Mouse (Mus musculus) cerebellum, adult 8-10 months (tissue): ENCODE data around the gene Lce1g.

ENCODE experiments used
- DNase-seq: peaks from one replicate; pipeline ENCODE4 v3.0.0; 2022

Gene Lce1g

GRCm38 (mm10) chr3:92752238-92752637 lies at the start of gene Lce1g:
Lce1g (minus strand) TSS chr3:92752338.
- DNase-seq = no peak

DNA sequence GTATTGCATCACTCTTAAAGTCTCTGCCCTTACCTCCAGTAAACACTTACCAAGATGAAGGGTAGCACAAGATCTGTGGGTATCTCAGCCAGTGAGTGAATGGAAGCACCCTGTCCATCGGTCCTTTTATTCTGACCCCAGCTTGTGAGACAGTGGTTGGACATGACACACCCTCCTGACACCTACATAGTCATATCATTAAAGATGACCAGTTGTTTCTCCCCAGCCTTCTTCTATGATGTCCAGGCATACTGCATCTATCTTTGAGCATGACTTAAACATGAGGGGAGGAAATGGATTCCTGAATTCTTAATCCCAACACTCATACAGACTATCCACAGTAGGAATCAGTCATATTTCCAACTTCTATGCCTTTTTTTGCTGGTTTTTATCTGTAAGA lies 38.3 kb upstream of the Lce1g start, which contains the start of gene Lce1j:
Gene Lce1j, minus strand, starts transcription at position 101 of the 400 bp plus-strand sequence.
- no peak for DNase-seq

DNA sequence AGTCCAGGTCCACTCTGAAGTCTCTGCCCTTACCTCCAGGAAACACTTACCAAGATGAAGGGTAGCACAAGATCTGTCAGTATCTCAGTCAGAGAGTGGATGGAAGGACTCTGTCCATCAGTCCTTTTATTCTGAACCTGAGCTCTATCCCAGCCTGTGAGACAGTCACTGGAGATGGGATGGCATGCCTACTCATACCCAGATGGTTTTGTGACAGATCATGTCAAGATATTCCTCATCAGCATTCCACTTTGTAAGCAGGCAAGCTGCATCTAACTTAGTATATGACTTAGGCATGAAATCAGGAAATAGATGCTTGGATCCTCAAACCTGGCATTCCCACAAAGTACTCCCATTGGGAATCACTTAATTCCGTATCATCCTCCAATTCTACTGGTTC lies 26.7 kb upstream of the Lce1g start, which contains the start of gene Lce1i:
Gene Lce1i, minus strand, starts transcription at position 101 of the 400 bp plus-strand sequence.
- DNase-seq = no peak

DNA sequence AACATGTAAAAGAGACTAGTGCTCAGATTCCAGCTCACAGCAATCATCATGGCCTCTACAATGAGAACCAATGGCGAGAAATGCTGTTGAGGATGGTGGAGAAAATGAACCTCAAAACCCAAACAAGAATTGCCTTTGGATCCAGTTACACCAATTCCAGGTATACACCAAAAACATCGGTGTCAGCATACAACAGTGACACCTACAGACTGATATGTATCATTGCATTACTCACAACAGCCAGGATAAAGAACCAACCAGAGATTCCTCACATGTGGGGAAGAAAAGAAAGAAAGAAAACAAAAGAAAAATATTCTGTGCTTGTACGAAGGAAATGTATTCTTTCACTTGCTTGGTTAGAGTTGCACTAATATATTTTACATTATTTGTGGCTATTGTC lies 19.4 kb upstream of the Lce1g start:
- DNase-seq = no peak

GRCm38 (mm10) chr3:92764965-92765364 lies 12.8 kb upstream of the Lce1g start, which contains the start of gene Lce1h:
Lce1h (minus strand) TSS chr3:92765065.
- no peak for DNase-seq

GRCm38 (mm10) chr3:92753197-92753596 lies 1.1 kb upstream of the Lce1g start:
- DNase-seq = no peak

GRCm38 (mm10) chr3:92738996-92739395 lies 13.1 kb downstream of the Lce1g start, which contains the start of gene Gm38119:
Gm38119 (minus strand) TSS chr3:92739096.
- no peak for DNase-seq

DNA sequence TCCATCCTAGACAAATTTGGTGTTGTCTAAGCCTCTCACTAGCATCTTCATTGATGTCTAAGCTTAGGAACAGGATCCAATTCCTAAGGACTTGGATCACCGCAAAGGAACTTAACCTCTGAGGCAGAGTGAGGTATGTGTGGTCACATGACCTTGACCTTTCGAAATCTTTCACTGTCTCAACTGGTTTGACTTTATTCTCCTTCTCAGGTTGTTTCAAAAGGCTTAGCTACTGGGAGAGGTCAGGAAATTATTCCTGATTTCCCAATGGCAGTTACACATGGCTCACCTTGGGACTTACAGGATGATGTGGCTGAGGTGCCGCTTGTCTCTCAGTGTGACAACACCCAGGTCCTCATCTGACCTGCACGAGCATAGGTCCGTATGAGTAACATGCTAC lies 29.5 kb downstream of the Lce1g start:
- DNase-seq = no peak

DNA sequence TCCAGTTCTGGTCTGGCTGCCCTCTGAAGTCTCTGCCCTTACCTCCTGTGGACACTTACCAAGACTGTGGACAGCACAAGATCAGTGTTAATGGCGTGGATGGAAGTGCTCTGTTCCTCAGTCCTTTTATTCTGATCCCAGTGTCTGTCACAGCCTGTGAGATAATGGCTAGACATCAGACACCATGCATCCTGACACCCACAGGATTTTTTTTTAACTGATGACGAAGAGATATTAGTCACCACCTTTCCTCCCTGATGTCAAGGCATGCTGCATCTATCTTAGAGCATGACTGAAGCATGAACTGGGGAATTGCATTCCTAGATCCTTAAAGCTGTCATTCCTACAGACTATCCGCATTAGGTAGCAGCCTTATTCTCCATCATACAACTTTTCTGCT lies 31.9 kb downstream of the Lce1g start, which contains the start of gene Lce1f:
Gene Lce1f, minus strand, starts transcription at position 101 of the 400 bp plus-strand sequence.
- DNase-seq = no peak

GRCm38 (mm10) chr3:92715122-92715521 lies 37.0 kb downstream of the Lce1g start:
- no peak for DNase-seq

- DNase-seq = no peak
Observed at GRCm38 (mm10) chr3:92708974-92709373, 43.2 kb downstream of the Lce1g start, which contains the start of gene Lce1e. Lce1e (minus strand) TSS chr3:92709074.
